In genomic region chr2:121448136-121448535, GRCm38 (mm10) we compare ENCODE assay signal across 10 mouse cellular contexts. TPM values are rescaled to one million over a fixed set of nuclear protein-coding genes. Genes with fewer than 3 reads are reported as not detected.
DNase-seq lines count a peak whose midpoint lies in the region; ATAC-seq and TF ChIP-seq lines count a peak whose summit lies in the region.
"Had no signal": no experiment of that assay in that cellular context is flagged by ENCODE, and none has a peak within 500 bp of the region (broad histone marks: within the 10 kb centered on the region; RNA-seq: fewer than 3 reads in every experiment).

No protein-coding gene starts in this region.

- no peaks in the 10 kb centered on the region for H3K9me3 ChIP-seq in CH12.LX (replicated peaks; ENCODE audit: low read length)
- no peaks in the 10 kb centered on the region for H3K9me3 ChIP-seq in embryonic facial prominence, embryonic 11.5 days (replicated peaks; ENCODE audit: control insufficient read depth, low read length)
- H3K9me3 ChIP-seq in midbrain, embryonic 10.5 days (replicated peaks): no peaks in the 10 kb centered on the region

- TF ChIP-seq RAD21 in CH12.LX (IDR thresholded peaks at IDR 0.05; ENCODE audit: low read depth, low read length): no peak; the same call in 1 of the 2 replicates

- no peak for TF ChIP-seq EP300 in CH12.LX (IDR thresholded peaks at IDR 0.05; ENCODE audit: low read length)

- peaks cover 4 to 24% of the 10 kb centered on the region in 2 experiments for H3K36me3 ChIP-seq in CH12.LX (replicated peaks in 1 of 2; ENCODE audit: control insufficient read depth in 1 of 2, insufficient read depth in 1 of 2, low read length in 1 of 2)
- no peaks in the 10 kb centered on the region; the same call in 1 of the 2 replicates for H3K36me3 ChIP-seq in embryonic facial prominence, embryonic 11.5 days (replicated peaks; ENCODE audit: control insufficient read depth, insufficient read depth, low read depth, low read length)
- peaks cover 20% of the 10 kb centered on the region for H3K36me3 ChIP-seq in midbrain, embryonic 10.5 days

- no peak overlapping the region for H3K27ac ChIP-seq in CH12.LX (ENCODE audit: insufficient read depth, low read depth)
- peak overlapping the region; percentile 72; the same call in 1 of the 2 replicates for H3K27ac ChIP-seq in embryonic facial prominence, embryonic 11.5 days (replicated peaks; ENCODE audit: low read depth, low read length)
- H3K27ac ChIP-seq in midbrain, embryonic 10.5 days (replicated peaks): peak overlapping the region; percentile 96

- peaks cover 5 to 30% of the 10 kb centered on the region in 2 experiments for H3K4me1 ChIP-seq in CH12.LX (ENCODE audit: control insufficient read depth in 1 of 2, insufficient read depth in 2 of 2)
- H3K4me1 ChIP-seq in embryonic facial prominence, embryonic 11.5 days (ENCODE audit: control insufficient read depth, insufficient read depth, low read length): no peaks in the 10 kb centered on the region
- peaks cover 32% of the 10 kb centered on the region for H3K4me1 ChIP-seq in midbrain, embryonic 10.5 days

- peak in 1 of 2 experiments; percentile 44; a peak in 2 of 4 replicates for TF ChIP-seq CTCF in CH12.LX (conservative IDR thresholded peaks at IDR 0.05 in 1 of 2, IDR thresholded peaks at IDR 0.05 in 1 of 2; ENCODE audit: low read depth in 2 of 2, low read length in 2 of 2)

- H3K9ac ChIP-seq in CH12.LX (ENCODE audit: insufficient read depth, low read depth): peak overlapping the region; percentile 79; the same call in 1 of the 2 replicates
- peak overlapping the region; percentile 52 for H3K9ac ChIP-seq in embryonic facial prominence, embryonic 11.5 days (replicated peaks; ENCODE audit: low read length)

- DNase-seq in cerebellum, postnatal 10 days: peak; percentile 47 to 49
- DNase-seq in cerebellum, adult 11 months: no peak
- DNase-seq in CH12.LX (ENCODE audit: extremely low read depth): no peak
- peak; percentile 64 for DNase-seq in embryonic facial prominence, embryonic 11.5 days (ENCODE audit: low spot score)
- DNase-seq in heart, postnatal 14 days: peak; percentile 37 to 56
- DNase-seq in kidney, postnatal 4 days: peak; percentile 63 to 72
- no peak for DNase-seq in midbrain, embryonic 10.5 days (ENCODE audit: low spot score)
- peak; percentile 66 for DNase-seq in thymus, postnatal 4 days

- ATAC-seq in embryonic facial prominence, embryonic 11.5 days (replicated peaks; ENCODE audit: insufficient number of reproducible peaks, low FRiP score, low TSS enrichment, low read depth): no peak

- H3K4me2 ChIP-seq in CH12.LX (ENCODE audit: insufficient read depth, low read depth, poor library complexity, severe bottlenecking): peak overlapping the region; percentile 99
- peak overlapping the region; percentile 65 for H3K4me2 ChIP-seq in embryonic facial prominence, embryonic 11.5 days (ENCODE audit: low read depth, low read length)

- H3K79me2 ChIP-seq in CH12.LX (replicated peaks; ENCODE audit: control insufficient read depth, extremely low read depth, insufficient read depth, poor library complexity, severe bottlenecking): peaks cover 7% of the 10 kb centered on the region

- dilution Hi-C loops in CH12.LX (cut with MboI; ENCODE audit: extremely low pct_ligation_motif_present, extremely low pct_unique_long_range_greater_than_20kb, low sequenced_read_pairs): no loop called here

- H3K4me3 ChIP-seq in CH12.LX (replicated peaks in 1 of 3; ENCODE audit: low read depth in 2 of 3, low read length in 2 of 3, poor library complexity in 1 of 3): peak overlapping the region; percentile 54 to 73 (median 58)
- H3K4me3 ChIP-seq in embryonic facial prominence, embryonic 11.5 days (ENCODE audit: low read depth, low read length): peak overlapping the region; percentile 98
- peak overlapping the region; percentile 99 for H3K4me3 ChIP-seq in midbrain, embryonic 10.5 days

- 17% methylated on average over 9 of the region's 9 CpGs for WGBS in embryonic facial prominence, embryonic 11.5 days
- 20% methylated on average over 9 of the region's 9 CpGs for WGBS in midbrain, embryonic 10.5 days

- in situ Hi-C loops in CH12.LX (cut with MboI; ENCODE audit: low pct_ligation_motif_present, low pct_unique_long_range_greater_than_20kb, low sequenced_read_pairs): no loop called here

- H3K27me3 ChIP-seq in CH12.LX (replicated peaks): peaks cover 38% of the 10 kb centered on the region
- no peaks in the 10 kb centered on the region for H3K27me3 ChIP-seq in embryonic facial prominence, embryonic 11.5 days (ENCODE audit: control insufficient read depth, insufficient read depth, low read length)
- peaks cover 12% of the 10 kb centered on the region for H3K27me3 ChIP-seq in midbrain, embryonic 10.5 days (ENCODE audit: low read depth, poor library complexity, severe bottlenecking)
- H3K27me3 ChIP-seq: Patski had no signal

- no peak for TF ChIP-seq POLR2A in CH12.LX (IDR thresholded peaks at IDR 0.05; ENCODE audit: low read depth, low read length)

- intact Hi-C loops in heart, postnatal 14 days (cut with DNase I): loop anchor here (1.0 to 5.0 kb wide), 2 partner anchors 26 to 36 kb away; partner anchors contain the start of genes Catsper2, Mfap1b and Pdia3

TF ChIP-seq in CH12.LX, 34 proteins besides CTCF, POLR2A, EP300 and RAD21:
- TF ChIP-seq MEF2A (IDR thresholded peaks at IDR 0.05; ENCODE audit: borderline replicate concordance, low read depth, low read length): 0 out of 2 replicates have a peak, but pooled peaks have one; percentile 10
- TF ChIP-seq USF2 (conservative IDR thresholded peaks at IDR 0.05; ENCODE audit: low read depth, low read length): no peak

RNA-seq across cellular contexts. Expression of gene Serf2, which starts 0.9 kb away (rescaled TPM):
- total RNA-seq in CH12.LX (2012; rRNA removed) (164 and 189 TPM in 2 replicates), CH12.LX (2014; rRNA removed) (116 TPM in 2 replicates)
- 222 and 255 TPM in 2 replicates for polyA plus RNA-seq in CH12.LX (2012; ENCODE audit: insufficient read length, low read depth)
- 475 and 478 TPM in 2 replicates for polyA plus RNA-seq in embryonic facial prominence, embryonic 11.5 days (2014; fragmentation: Nextera tagmentation; extraction: Ambion mirVana)
- 100 to 1,000 TPM; 341 to 387 TPM for total RNA-seq in heart, postnatal 14 days (2021)
- 488 and 493 TPM in 2 replicates for polyA plus RNA-seq in midbrain, embryonic 10.5 days (2016; fragmentation: Nextera tagmentation; extraction: Ambion mirVana)

RNA-seq across cellular contexts. Expression of gene Ell3, which starts 4.1 kb away (rescaled TPM):
- total RNA-seq in CH12.LX (2012; rRNA removed) (0.38 and 1.4 TPM in 2 replicates), CH12.LX (2014; rRNA removed) (2.1 and 2.3 TPM in 2 replicates)
- polyA plus RNA-seq in CH12.LX (2012; ENCODE audit: insufficient read length, low read depth): 1.0 and 1.5 TPM in 2 replicates
- 9.5 and 15.2 TPM in 2 replicates for polyA plus RNA-seq in embryonic facial prominence, embryonic 11.5 days (2014; fragmentation: Nextera tagmentation; extraction: Ambion mirVana)
- total RNA-seq in heart, postnatal 14 days (2021): not detected
- 2.2 and 2.5 TPM in 2 replicates for polyA plus RNA-seq in midbrain, embryonic 10.5 days (2016; fragmentation: Nextera tagmentation; extraction: Ambion mirVana)
- total RNA-seq: layer of hippocampus, postnatal 25 days had no signal

RNA-seq across cellular contexts. Expression of gene Hypk, which starts 5.0 kb away (rescaled TPM):
- total RNA-seq in CH12.LX (2012; rRNA removed): 15.4 and 23.2 TPM in 2 replicates
- 11.7 and 13.3 TPM in 2 replicates for total RNA-seq in CH12.LX (2014; rRNA removed)
- 119 and 174 TPM in 2 replicates for polyA plus RNA-seq in CH12.LX (2012; ENCODE audit: insufficient read length, low read depth)
- 128 and 157 TPM in 2 replicates for polyA plus RNA-seq in embryonic facial prominence, embryonic 11.5 days (2014; fragmentation: Nextera tagmentation; extraction: Ambion mirVana)
- total RNA-seq in heart, postnatal 14 days (2021): 10 to 100 TPM; 18.2 to 20.4 TPM
- polyA plus RNA-seq in midbrain, embryonic 10.5 days (2016; fragmentation: Nextera tagmentation; extraction: Ambion mirVana): 125 and 129 TPM in 2 replicates

RNA-seq across cellular contexts. Expression of gene Serinc4, which starts 8.4 kb away (rescaled TPM):
- total RNA-seq in CH12.LX (2012; rRNA removed) (0.89 and 1.0 TPM in 2 replicates), CH12.LX (2014; rRNA removed) (0.17 TPM in 1 of 2 replicates, not detected in the other)
- polyA plus RNA-seq in CH12.LX (2012; ENCODE audit: insufficient read length, low read depth): 0.29 and 1.2 TPM in 2 replicates
- polyA plus RNA-seq in embryonic facial prominence, embryonic 11.5 days (2014; fragmentation: Nextera tagmentation; extraction: Ambion mirVana): 0.54 and 0.79 TPM in 2 replicates
- total RNA-seq in heart, postnatal 14 days (2021): under 1 TPM in 1 of 2 experiments, not detected in 1; 0.17 TPM
- 0.28 and 0.88 TPM in 2 replicates for polyA plus RNA-seq in midbrain, embryonic 10.5 days (2016; fragmentation: Nextera tagmentation; extraction: Ambion mirVana)

RNA-seq across cellular contexts. Expression of gene Mfap1b, which starts 25.7 kb away (rescaled TPM):
- 15.6 and 17.3 TPM in 2 replicates for total RNA-seq in CH12.LX (2012; rRNA removed)
- total RNA-seq in CH12.LX (2014; rRNA removed): 24.3 TPM in 2 replicates
- 29.7 and 33.2 TPM in 2 replicates for polyA plus RNA-seq in CH12.LX (2012; ENCODE audit: insufficient read length, low read depth)
- polyA plus RNA-seq in embryonic facial prominence, embryonic 11.5 days (2014; fragmentation: Nextera tagmentation; extraction: Ambion mirVana): 68.2 and 74.6 TPM in 2 replicates
- total RNA-seq in heart, postnatal 14 days (2021): 10 to 100 TPM; 25.7 to 25.9 TPM
- polyA plus RNA-seq in midbrain, embryonic 10.5 days (2016; fragmentation: Nextera tagmentation; extraction: Ambion mirVana): 53.2 and 57.2 TPM in 2 replicates

Comparison
In these comparisons a context has a peak if more than half of its experiments do, and no peak if none do; other contexts are left out.
1. DNase-seq: peak in cerebellum, postnatal 10 days (2 of 2), embryonic facial prominence, embryonic 11.5 days (single experiment), heart, postnatal 14 days (2 of 2), kidney, postnatal 4 days (2 of 2) and thymus, postnatal 4 days (single experiment); none in cerebellum, adult 11 months (single experiment), CH12.LX (single experiment) and midbrain, embryonic 10.5 days (single experiment).
2. Peak in every context shown above with its lines, with median percentiles within 50 percentile points of each other: H3K4me3 ChIP-seq.